Mouse (Mus musculus) bone marrow macrophage, adult 2 months (primary cell): ENCODE results near the gene Ctnnd2.

ENCODE experiments used
- CTCF ChIP-seq: IDR thresholded peaks from 2 replicates; pipeline ENCODE4 v1.5.1; 2012; ENCODE audit warnings: low read depth, mild to moderate bottlenecking, low read length, moderate library complexity
- POLR2A ChIP-seq: IDR thresholded peaks from 2 replicates; pipeline ENCODE4 v1.6.1; 2012; ENCODE audit warnings: mild to moderate bottlenecking, low read depth, low read length, borderline replicate concordance

DNA sequence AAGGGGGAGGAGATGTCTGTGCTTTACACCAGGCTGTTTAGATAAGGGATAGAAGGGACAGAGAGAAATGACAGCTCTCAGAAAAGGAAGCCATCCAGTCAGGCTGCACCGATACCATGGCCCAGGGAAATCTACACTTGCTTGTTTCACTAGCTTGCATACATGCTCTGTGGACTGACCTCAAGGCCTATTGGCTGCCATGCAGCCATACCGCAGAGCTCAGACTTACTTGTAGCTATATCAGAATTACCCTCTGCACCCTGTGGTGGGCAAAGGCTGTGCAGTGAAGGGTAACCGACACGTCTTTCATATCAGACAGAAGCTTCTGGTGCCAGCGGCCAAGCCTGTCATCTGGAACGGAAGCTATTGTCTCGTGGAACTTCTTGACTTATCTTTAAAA, 604.5 kb downstream of the Ctnnd2 start:
- TF ChIP-seq POLR2A = no peak
- TF ChIP-seq CTCF = no peak
